In the genomic region with DNA sequence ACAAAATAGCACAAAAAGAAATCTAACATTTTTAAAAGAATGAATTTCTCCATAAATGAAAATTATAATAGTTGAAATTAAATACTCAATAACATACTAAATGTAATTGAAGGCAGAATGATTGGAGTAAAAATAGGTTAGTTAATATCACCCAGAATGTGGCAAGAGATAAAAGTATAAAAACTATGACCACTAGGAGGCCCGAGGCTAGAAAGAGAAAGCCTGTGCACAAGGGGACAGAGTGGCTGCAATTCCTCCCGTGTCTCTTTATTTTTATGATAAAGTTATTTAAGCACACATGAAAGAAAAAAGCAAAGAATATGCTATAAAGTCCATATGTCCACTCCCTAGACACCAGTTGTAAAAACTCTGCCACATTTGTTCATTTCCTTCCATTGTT, we compare ENCODE assay signal across 19 mouse cellular contexts. TPM values are rescaled to one million over a fixed set of nuclear protein-coding genes. Genes with fewer than 3 reads are reported as not detected.
DNase-seq lines count a peak whose midpoint lies in the region; ATAC-seq and TF ChIP-seq lines count a peak whose summit lies in the region.
"Had no signal": no experiment of that assay in that cellular context is flagged by ENCODE, and none has a peak within 500 bp of the region (broad histone marks: within the 10 kb centered on the region; RNA-seq: fewer than 3 reads in every experiment).

No protein-coding gene starts in this region.

- WGBS in kidney, postnatal 0 days = 75% methylated on average over 2 of the region's 2 CpGs
- 82% methylated on average over 2 of the region's 2 CpGs for WGBS in kidney, embryonic 14.5 days
- 70% methylated on average over 2 of the region's 2 CpGs for WGBS in midbrain, postnatal 0 days
- 79% methylated on average over 2 of the region's 2 CpGs for WGBS in midbrain, embryonic 10.5 days
- 81% methylated on average over 2 of the region's 2 CpGs for WGBS in midbrain, embryonic 11.5 days

- no peak overlapping the region for H3K27ac ChIP-seq in kidney, postnatal 0 days
- no peak overlapping the region for H3K27ac ChIP-seq in kidney, embryonic 14.5 days (ENCODE audit: low read depth, low read length)
- no peak overlapping the region for H3K27ac ChIP-seq in midbrain, postnatal 0 days (ENCODE audit: low read depth, low read length)
- no peak overlapping the region for H3K27ac ChIP-seq in midbrain, embryonic 10.5 days (replicated peaks)
- no peak overlapping the region for H3K27ac ChIP-seq in midbrain, embryonic 11.5 days (ENCODE audit: low read depth, low read length)
- H3K27ac ChIP-seq: liver, embryonic 14.5 days; neural tube, embryonic 12.5 days had no signal

- H3K36me3 ChIP-seq in kidney, postnatal 0 days (ENCODE audit: insufficient read depth, low read length) = no peaks in the 10 kb centered on the region
- no peaks in the 10 kb centered on the region for H3K36me3 ChIP-seq in kidney, embryonic 14.5 days (ENCODE audit: control insufficient read depth, insufficient read depth, low read length)
- no peaks in the 10 kb centered on the region for H3K36me3 ChIP-seq in midbrain, postnatal 0 days (ENCODE audit: insufficient read depth, low read length)
- no peaks in the 10 kb centered on the region for H3K36me3 ChIP-seq in midbrain, embryonic 10.5 days
- no peaks in the 10 kb centered on the region for H3K36me3 ChIP-seq in midbrain, embryonic 11.5 days (ENCODE audit: control insufficient read depth, insufficient read depth, low read length)
- H3K36me3 ChIP-seq: neural tube, embryonic 12.5 days had no signal

- no peaks in the 10 kb centered on the region for H3K9me3 ChIP-seq in kidney, postnatal 0 days (replicated peaks; ENCODE audit: low read length)
- no peaks in the 10 kb centered on the region for H3K9me3 ChIP-seq in kidney, embryonic 14.5 days (ENCODE audit: control insufficient read depth, low read length)
- H3K9me3 ChIP-seq in midbrain, postnatal 0 days (ENCODE audit: low read length) = no peaks in the 10 kb centered on the region
- H3K9me3 ChIP-seq in midbrain, embryonic 10.5 days (replicated peaks) = peaks cover 5% of the 10 kb centered on the region; the same call in 1 of the 2 replicates
- no peaks in the 10 kb centered on the region for H3K9me3 ChIP-seq in midbrain, embryonic 11.5 days (ENCODE audit: control insufficient read depth, low read length)
- H3K9me3 ChIP-seq: neural tube, embryonic 12.5 days had no signal

- H3K4me2 ChIP-seq in kidney, postnatal 0 days (ENCODE audit: low read length) = no peak overlapping the region
- H3K4me2 ChIP-seq in kidney, embryonic 14.5 days (replicated peaks; ENCODE audit: low read depth, low read length) = no peak overlapping the region
- no peak overlapping the region for H3K4me2 ChIP-seq in midbrain, postnatal 0 days (ENCODE audit: low read depth, low read length, poor library complexity, severe bottlenecking)
- H3K4me2 ChIP-seq in midbrain, embryonic 11.5 days = no peak overlapping the region
- H3K4me2 ChIP-seq: neural tube, embryonic 12.5 days had no signal

- no peak for ATAC-seq in kidney, postnatal 0 days (replicated peaks; ENCODE audit: low FRiP score, low read depth)
- no peak for ATAC-seq in kidney, embryonic 14.5 days (ENCODE audit: low FRiP score, low TSS enrichment)
- no peak for ATAC-seq in midbrain, postnatal 0 days (ENCODE audit: low FRiP score)
- 0 out of 2 replicates have a peak, but pooled peaks have one; percentile 39 for ATAC-seq in common myeloid progenitor, adult 5-6 weeks (replicated peaks; ENCODE audit: low read depth, poor library complexity, severe bottlenecking)
- no peak for ATAC-seq in midbrain, embryonic 11.5 days (ENCODE audit: low FRiP score)
- ATAC-seq: forebrain, embryonic 16.5 days had no signal

- no peak overlapping the region for H3K9ac ChIP-seq in kidney, postnatal 0 days (ENCODE audit: low read depth, low read length)
- no peak overlapping the region for H3K9ac ChIP-seq in kidney, embryonic 14.5 days (ENCODE audit: low read depth, low read length)
- H3K9ac ChIP-seq in midbrain, postnatal 0 days (replicated peaks; ENCODE audit: low read length, poor library complexity, severe bottlenecking) = no peak overlapping the region
- no peak overlapping the region for H3K9ac ChIP-seq in midbrain, embryonic 11.5 days (ENCODE audit: low read length)
- H3K9ac ChIP-seq: liver, embryonic 14.5 days; neural tube, embryonic 12.5 days had no signal

- H3K4me1 ChIP-seq in kidney, postnatal 0 days (replicated peaks; ENCODE audit: insufficient read depth, low read length) = no peaks in the 10 kb centered on the region
- H3K4me1 ChIP-seq in kidney, embryonic 14.5 days (ENCODE audit: control insufficient read depth, insufficient read depth, low read length) = no peaks in the 10 kb centered on the region
- no peaks in the 10 kb centered on the region for H3K4me1 ChIP-seq in midbrain, postnatal 0 days (ENCODE audit: insufficient read depth, low read length)
- H3K4me1 ChIP-seq in midbrain, embryonic 10.5 days = no peaks in the 10 kb centered on the region
- H3K4me1 ChIP-seq in midbrain, embryonic 11.5 days (ENCODE audit: control insufficient read depth, insufficient read depth, low read length) = no peaks in the 10 kb centered on the region
- H3K4me1 ChIP-seq: neural tube, embryonic 12.5 days had no signal

- DNase-seq in kidney, postnatal 0 days (ENCODE audit: low spot score) = no peak
- DNase-seq in midbrain, postnatal 0 days (ENCODE audit: low spot score) = no peak
- DNase-seq in midbrain, embryonic 10.5 days (ENCODE audit: low spot score) = no peak
- DNase-seq in midbrain, embryonic 11.5 days (ENCODE audit: low spot score, missing footprints) = no peak
- DNase-seq in retina, embryonic 14.5 days (ENCODE audit: low spot score) = no peak
- DNase-seq: adrenal gland, adult 8-10 months; cerebellum, adult 2 months; gastrocnemius, postnatal 10 days; heart, postnatal 36 days; kidney, postnatal 14 days; layer of hippocampus, adult 9-11 months; right cerebral cortex, postnatal 25 days; thymus, adult 18-20 months had no signal

- no peak overlapping the region for H3K4me3 ChIP-seq in kidney, postnatal 0 days (replicated peaks; ENCODE audit: low read depth, low read length)
- H3K4me3 ChIP-seq in kidney, embryonic 14.5 days (ENCODE audit: low read length) = no peak overlapping the region
- H3K4me3 ChIP-seq in midbrain, postnatal 0 days (ENCODE audit: low read depth, low read length) = no peak overlapping the region
- no peak overlapping the region for H3K4me3 ChIP-seq in midbrain, embryonic 10.5 days
- no peak overlapping the region for H3K4me3 ChIP-seq in midbrain, embryonic 11.5 days (ENCODE audit: low read depth, low read length)
- H3K4me3 ChIP-seq: erythroblast, embryonic 14.5 days; neural tube, embryonic 12.5 days had no signal

- TF ChIP-seq CTCF in kidney, postnatal 0 days (IDR thresholded peaks at IDR 0.05; ENCODE audit: low read depth) = peak; percentile 56
- TF ChIP-seq CTCF in midbrain, postnatal 0 days (IDR thresholded peaks at IDR 0.05) = peak; percentile 49

- H3K27me3 ChIP-seq in kidney, postnatal 0 days (ENCODE audit: insufficient read depth, low read length) = no peaks in the 10 kb centered on the region
- H3K27me3 ChIP-seq in kidney, embryonic 14.5 days (ENCODE audit: control insufficient read depth, insufficient read depth, low read length) = no peaks in the 10 kb centered on the region
- no peaks in the 10 kb centered on the region for H3K27me3 ChIP-seq in midbrain, postnatal 0 days (ENCODE audit: insufficient read depth, low read length)
- no peaks in the 10 kb centered on the region for H3K27me3 ChIP-seq in midbrain, embryonic 10.5 days (ENCODE audit: low read depth, poor library complexity, severe bottlenecking)
- no peaks in the 10 kb centered on the region for H3K27me3 ChIP-seq in midbrain, embryonic 11.5 days (ENCODE audit: control insufficient read depth, insufficient read depth, low read length)
- H3K27me3 ChIP-seq: neural tube, embryonic 12.5 days had no signal

RNA-seq across cellular contexts. Expression of a gene that starts 17.4 kb away (rescaled TPM):
- polyA plus RNA-seq in kidney, postnatal 0 days (2015; fragmentation: Nextera tagmentation; extraction: Ambion mirVana) = 43.4 and 44.1 TPM in 2 replicates
- 26.8 and 48.8 TPM in 2 replicates for polyA plus RNA-seq in kidney, embryonic 14.5 days (2014; fragmentation: Nextera tagmentation; extraction: Ambion mirVana)
- total RNA-seq in midbrain, postnatal 0 days (2014; rRNA removed) = 23.2 and 24.2 TPM in 2 replicates
- 8.3 and 8.6 TPM in 2 replicates for polyA plus RNA-seq in midbrain, postnatal 0 days (2015; fragmentation: Nextera tagmentation; extraction: Ambion mirVana)
- 8.7 and 10.5 TPM in 2 replicates for polyA plus RNA-seq in midbrain, embryonic 10.5 days (2016; fragmentation: Nextera tagmentation; extraction: Ambion mirVana)
- total RNA-seq in common myeloid progenitor, adult 5-6 weeks (2017) = 8.1 and 8.6 TPM in 2 replicates
- 15.6 and 16.8 TPM in 2 replicates for polyA plus RNA-seq in midbrain, embryonic 11.5 days (2014; fragmentation: Nextera tagmentation; extraction: Ambion mirVana)
